Mouse (Mus musculus): Measurements from ENCODE around the gene Mogat1. TPM values are rescaled to one million over a fixed set of nuclear protein-coding genes. Genes with fewer than 3 reads are reported as not detected.

Gene Mogat1
- polyA plus RNA-seq, 1 experiment from 2014 or later: not detected

Other genes starting within 250 kb of the Mogat1 start
- gene Sgpp2, start 200.6 kb upstream of the Mogat1 start, polyA plus RNA-seq (2016; fragmentation: Nextera tagmentation; extraction: Ambion mirVana): 1.5 and 1.7 TPM in 2 replicates
- gene Farsb, start 22.1 kb upstream of the Mogat1 start, polyA plus RNA-seq (2016; fragmentation: Nextera tagmentation; extraction: Ambion mirVana): 136 and 139 TPM in 2 replicates
- 0.38 and 0.42 TPM in 2 replicates for gene BC035947, start 1.2 kb downstream of the Mogat1 start, polyA plus RNA-seq (2016; fragmentation: Nextera tagmentation; extraction: Ambion mirVana)
- gene Acsl3, start 146.8 kb downstream of the Mogat1 start, polyA plus RNA-seq (2016; fragmentation: Nextera tagmentation; extraction: Ambion mirVana): 91.8 and 92.5 TPM in 2 replicates
- 3.5 and 4.2 TPM in 2 replicates for gene Utp14b, start 147.0 kb downstream of the Mogat1 start, polyA plus RNA-seq (2016; fragmentation: Nextera tagmentation; extraction: Ambion mirVana)

Measured in forebrain, embryonic 12.5 days (tissue).